Mouse (Mus musculus) testis, postnatal 14 days (tissue): ENCODE data around the gene Cttn.

ENCODE experiments used
- DNase-seq: peaks from one replicate; pipeline ENCODE4 v3.0.0; 2021; ENCODE audit warnings: low spot score

Cttn gene

DNA sequence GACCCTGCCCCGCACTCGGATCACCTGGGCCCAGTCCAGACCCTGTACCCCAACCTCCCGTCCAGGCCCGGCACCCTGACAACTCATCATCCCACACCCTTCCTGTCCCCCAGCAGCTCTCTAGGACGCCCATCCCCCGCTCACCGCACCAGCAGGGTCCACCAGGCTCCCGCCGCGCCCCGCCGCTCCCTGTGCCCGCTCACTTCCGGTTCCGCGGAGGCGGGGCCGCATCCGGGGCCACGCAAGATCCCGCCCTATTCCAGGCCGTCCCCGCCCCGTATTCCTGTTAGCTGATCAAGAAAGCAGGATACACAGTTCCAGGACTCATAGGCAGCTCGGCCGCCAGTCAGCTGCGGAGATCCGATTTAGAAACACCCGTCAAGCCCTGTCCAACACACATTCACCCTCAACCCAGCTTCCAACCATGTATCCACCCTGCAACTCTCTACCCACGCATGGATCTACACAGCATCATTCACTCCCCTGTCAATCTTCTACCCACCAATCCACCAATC lies at the start of gene Cttn:
Gene Cttn, minus strand, starts transcription at position 465 of the 515 bp plus-strand sequence.
- DNase-seq: peak; percentile 87

DNA sequence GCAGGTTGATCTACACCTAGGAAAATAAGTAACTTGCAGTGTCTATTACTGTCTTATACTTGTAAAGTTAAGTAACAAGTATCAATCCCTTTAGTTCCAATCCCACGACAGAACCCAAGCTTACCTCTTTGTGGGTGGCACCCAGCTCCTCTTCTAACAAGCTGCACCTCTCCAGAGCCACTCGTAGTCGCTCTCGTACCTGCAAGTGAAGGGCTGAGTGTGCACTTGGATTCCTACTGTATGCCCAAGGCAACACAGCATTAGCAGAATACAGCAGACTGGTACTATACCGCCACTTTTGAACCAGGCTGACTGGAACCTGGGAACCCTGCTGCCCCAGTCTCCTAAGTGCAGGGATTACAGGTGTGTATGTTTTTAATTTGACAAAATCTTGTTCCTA lies 49.0 kb upstream of the Cttn start:
- no peak for DNase-seq

DNA sequence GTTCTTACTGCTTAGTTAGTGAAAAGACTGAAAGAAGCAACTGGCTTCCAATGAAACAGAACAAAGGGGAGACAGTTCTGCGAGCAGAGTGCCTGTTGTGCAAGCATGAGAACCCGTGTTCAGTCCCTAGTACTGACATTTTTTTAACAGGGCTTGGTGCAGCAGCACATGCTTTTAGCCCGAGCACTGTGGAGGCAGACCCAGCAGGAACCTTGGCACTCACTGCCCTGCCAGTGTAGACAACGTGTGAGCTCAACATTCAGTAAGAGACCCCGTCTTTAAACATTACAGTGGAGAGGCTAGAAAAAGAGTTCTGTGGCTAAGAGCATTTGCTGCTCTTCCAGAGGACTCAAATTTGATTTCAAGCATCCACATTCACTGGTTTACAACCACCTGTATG lies 45.9 kb upstream of the Cttn start:
- DNase-seq: no peak

DNA sequence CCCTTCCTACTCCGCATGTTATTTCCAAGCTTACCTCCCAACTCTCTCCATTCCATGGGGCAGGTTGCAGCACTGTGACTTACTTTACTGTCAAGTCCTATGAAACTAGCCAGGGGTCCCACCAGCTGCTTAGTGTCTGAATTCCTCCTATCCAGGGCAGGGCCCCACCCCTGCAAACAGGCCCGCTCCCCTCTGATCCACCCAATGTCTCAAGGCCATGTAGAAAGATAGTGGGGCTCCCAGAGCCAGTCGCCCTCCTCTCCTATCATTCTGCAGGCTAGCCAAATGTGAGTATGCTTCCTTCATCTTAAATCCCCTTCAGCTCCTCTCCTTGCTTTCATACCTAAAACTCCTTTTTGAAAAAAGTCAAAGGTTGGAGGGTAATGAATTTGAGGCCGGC lies 38.3 kb upstream of the Cttn start:
- DNase-seq: no peak

DNA sequence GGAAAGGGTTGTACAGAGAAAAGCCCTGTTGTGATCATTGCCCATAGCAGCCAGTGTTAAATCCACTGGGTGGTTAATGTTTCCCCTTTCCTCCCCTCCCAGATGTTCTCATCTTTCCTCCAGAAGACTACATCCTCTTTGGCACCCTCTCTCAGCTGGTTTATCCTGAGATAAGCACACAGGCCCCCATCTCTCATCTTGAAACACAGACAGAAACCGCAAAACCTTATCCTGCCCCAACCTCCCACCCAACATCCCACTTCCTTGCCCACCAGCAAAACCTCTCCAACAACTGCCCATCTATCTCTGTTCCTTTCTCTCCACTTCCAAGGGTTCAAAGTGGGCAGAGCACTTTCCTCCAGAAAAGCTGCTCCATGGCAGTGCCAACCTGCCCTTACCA lies 36.0 kb upstream of the Cttn start:
- no peak for DNase-seq

DNA sequence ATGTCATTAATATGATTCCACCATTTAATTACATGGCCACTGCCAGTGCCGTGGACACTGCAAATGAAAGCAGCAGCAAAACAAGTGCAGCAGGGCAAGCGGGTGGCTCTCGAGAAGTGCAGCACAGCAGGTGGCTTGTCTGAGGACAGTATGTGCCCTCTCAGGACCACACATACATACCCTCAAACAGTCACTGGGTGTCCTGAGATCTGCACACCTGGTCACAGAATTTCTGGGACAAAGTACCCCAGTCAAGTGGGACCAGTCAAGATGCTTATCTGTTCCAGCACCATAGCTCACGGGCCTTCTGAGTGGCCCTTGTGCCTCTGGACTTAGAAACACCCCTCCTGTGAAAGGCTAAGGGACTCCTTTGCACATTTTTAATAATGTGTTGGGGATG lies 33.1 kb upstream of the Cttn start:
- no peak for DNase-seq

DNA sequence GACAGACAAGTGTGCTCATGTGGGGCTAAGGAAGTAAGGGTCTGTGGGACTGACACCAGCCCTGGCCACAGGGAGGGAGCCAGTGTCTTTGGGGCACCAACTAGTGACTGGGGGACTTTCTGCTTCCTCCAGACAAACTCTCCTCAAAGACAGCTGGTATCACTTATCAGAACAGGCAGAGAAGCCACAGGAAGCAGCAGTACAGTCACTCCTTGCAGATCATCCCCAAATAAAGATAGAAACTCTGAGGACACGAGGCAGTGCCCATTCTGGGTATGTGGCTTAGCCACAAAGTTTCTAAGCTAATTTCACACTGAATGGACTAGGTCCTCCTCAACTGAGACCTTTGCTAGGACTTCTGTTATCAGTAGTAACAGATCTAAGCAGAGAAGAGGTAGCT lies 22.1 kb upstream of the Cttn start:
- no peak for DNase-seq

DNA sequence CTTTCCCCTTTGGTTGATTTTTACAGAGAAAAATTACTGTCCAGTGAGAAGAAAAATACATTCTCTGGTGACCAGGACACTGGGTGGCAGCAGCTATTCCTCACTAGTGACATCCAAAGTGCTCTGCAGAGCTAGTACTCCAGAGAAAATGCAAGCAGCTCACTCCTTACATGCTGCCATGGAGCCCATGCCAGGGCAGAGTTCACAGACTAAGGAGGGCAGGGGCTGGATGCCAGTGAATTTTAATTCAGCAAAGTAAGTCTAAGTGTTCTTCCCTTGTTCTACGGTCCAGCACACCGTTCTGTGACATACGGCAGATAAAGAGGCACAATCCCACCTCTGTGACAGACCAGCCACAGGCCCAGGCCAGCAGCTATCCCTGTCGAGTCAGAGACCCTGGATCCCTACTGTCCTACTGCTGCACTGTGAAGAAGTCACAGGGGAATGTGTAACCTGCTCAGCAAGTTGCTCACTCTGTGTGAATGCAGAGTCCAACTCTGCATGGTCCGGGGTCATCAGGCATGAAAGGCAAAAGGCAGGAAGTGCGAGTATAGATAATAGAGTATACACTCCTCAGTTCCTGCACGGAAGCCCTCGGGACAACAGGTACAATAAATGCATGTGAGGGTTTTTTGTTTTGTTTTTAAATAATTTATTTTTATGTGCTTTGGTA lies 19.5 kb upstream of the Cttn start:
- no peak for DNase-seq

DNA sequence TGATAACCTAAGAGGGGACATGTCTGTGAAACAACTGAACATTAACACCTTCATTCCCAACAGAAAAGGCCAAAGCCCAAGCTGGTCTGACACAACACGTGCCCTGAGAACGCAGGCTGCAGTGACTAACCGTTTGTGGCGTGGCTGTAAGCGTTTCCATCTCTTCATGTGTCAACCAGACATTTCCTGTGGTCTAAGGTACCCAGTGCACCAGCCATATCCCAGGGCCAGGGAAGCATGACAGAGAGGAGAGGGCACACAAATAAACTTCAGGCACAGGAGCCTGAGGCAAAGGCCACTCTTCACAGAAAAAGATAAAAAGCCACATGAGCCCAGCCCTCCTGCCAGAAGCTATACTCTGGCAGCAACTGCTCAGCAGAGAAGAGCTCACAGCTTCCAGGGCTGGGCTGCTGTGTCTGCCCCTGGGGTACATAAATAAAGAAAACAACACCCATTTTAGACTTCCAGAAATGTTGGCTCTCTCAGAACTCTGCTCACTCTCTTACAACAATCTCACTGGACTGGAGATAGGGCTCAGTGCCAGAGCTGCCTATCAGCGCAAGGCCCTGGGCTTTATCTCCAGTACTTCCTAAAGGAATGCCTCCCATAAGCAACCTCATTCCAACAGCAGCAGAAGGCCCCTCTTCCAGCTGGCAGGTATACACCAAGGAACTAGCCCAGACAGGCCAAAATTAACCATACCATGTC lies 18.4 kb upstream of the Cttn start:
- peak; percentile 45 for DNase-seq

DNA sequence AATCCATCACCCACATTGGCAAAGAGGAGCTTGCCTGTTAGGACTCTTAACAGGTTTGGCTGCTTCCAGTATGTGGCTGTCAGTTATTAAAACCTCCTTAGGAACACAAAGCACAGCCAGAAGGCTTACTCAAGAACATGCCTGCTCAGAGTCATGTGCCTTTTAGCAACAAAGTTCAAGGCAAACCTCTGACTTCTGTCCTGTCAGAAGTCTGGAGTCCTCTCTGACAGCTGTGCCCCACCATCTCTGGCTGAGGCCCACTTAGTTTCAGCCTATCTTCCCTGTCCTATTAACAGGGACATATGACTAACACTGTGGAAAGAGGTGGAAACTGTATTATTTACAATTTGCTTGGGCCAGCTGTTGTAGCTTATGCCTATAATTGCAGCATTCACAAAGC lies 9.5 kb upstream of the Cttn start:
- no peak for DNase-seq

DNA sequence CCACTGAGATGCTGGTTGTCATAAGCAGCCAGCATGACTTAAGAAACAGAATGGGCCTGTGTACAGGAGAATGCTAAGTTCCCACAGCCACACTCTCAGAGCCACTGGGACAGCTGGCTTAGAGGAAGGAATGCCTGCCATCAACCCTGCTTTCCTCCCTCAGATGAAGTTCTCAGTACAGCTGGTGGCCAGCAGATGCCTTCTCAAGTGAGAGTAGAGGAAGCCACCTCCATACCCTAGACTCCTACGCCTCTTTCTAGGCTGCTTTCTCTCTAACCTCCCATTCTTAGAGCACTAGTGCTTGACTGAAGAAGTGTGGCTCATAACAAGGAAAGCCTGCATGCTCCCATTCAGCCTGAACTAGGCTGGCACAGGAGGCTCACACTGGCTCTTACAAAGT lies 8.8 kb upstream of the Cttn start:
- no peak for DNase-seq

DNA sequence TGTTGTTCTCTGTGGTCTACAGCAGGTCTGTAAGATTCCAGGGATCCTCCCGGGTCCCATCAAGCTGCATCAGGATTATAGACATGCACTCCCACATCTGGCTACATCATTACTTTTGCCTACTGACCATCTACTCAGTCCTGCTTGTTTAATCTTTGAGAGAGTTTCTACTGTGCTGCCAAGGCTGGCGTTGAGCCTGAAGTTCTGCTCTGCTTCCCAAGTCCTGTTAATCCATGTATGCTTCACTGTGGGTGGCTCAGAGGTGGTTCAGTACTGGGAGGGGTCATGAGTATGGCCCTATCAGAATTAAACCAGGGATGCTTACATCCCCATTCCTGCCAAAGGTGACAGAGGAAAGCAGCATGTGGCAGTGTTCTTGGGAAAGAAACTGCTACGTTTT lies 4.9 kb upstream of the Cttn start:
- no peak for DNase-seq

DNA sequence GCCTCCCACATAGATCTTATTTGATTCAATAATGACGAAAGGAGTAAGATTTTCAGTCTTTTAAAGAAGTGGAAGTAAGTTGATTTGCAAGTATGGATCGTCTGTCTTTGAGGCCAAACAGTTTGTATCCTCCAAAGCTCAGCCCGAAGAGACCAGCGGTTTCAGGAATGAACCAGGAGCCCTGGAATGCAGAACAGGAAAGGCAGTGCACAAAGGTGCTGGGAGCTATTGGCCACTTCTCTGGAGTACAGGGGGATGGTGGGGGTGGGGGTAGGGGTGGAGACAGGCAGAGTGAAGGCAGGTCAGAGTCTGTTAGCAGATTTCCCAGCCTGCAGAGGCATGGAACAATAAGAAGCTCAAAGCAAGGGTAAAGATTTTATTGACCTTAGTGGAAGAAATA lies 2.7 kb upstream of the Cttn start:
- DNase-seq: no peak

DNA sequence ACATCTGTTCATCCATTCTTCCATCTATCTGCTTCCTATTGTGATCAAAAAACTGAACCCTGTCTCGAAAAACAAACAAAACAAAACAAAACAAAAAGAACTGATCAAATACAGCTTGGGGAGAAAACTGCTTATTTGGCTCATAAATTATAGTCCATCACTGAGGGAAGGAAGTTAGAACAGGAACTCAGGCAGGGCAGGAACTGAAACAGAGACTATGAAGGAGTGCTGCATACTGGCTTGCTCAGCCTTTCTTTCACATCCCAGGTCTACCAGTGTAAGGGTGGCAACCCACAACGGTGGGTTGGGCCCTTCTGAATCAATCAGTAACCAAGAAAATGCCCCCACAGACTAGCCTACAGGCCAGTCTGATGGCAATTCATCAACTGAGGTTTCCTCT lies 294 bp upstream of the Cttn start:
- DNase-seq: no peak

DNA sequence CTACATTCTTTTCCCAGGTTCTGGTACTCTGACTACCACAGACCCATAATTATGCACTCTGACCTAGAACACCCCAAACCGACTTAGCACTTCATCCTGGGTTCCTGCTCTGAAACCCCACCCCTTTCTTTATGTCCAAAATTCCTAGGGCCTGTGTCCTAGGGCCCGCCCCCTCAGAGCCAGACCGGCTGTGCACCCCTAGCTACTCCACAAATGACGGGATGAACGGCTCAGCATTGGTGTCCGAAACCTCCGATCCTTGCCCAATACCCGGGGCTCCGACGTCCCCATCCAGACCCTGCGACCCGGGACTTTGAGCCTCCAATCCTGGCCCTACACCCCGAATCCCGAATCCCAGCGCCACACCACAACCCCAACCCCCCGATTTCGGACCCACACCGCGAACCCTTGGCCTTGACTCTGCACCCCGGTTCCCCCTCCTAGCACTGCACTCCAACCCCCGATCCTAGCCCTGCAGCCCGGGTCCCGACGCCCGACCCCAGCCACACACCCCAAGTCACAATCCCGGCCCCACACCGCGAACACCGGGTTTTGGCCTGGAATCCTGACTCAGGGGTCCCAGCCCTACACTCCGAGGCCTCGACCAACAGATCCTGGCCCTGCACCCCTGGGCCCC lies 783 bp downstream of the Cttn start:
- no peak for DNase-seq

DNA sequence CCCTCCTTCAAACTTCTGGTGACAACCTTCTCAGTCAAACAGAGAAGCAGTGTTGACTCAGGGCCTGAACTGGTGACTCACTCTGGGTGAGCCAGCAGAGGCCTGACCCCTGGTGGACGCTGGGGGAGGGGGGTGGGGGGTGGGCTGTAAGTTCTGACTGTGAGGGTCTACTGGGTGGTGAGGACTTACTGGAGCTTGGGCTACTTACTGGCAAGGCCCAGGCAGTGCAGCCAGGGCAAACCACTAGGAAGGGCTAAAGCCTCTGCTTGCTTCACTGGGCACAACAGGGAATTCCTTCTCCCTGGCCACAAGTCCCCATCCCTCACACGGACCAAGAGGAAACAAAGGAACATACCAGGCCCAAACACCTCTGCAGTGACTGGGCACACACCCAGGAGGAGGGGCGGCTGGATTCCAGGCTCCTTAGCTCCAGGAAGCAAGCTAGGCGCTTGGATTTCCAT lies 1.6 kb downstream of the Cttn start:
- DNase-seq: no peak

DNA sequence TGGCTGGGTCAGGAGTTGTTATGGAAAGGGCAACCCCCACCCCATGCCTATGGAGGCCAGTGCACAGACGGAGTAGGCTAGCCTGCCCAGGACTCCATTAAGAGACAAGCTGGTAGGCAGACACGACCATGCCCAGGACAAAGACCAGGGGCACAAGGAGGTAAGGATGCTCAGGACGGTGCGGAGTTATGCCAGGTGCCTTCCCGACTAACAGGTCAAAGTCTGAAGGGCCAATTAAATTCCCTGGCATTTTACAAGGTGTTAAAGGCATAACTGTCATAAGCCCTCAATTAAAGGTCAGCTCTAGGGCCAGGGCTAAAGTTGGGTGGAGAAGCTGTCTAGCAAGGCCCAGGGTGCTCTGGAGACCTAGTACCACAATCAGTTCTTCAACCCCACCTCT lies 2.1 kb downstream of the Cttn start:
- no peak for DNase-seq

DNA sequence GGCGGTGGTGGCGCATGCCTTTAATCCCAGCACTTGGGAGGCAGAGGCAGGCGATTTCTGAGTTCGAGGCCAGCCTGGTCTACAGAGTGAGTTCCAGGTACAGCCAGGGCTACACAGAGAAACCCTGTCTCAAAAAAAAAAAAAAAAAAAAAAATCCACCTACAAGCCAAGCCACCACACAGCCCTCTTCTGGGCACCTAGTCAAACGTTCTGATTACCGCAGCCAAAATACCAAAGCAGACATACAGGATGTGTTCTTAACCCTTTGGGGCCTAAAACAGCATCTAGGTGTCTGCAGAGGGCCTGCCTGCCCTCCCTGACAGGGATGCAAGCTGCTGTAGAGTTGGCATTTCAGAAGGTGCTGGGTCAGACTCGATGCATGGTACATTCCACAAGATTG lies 8.2 kb downstream of the Cttn start:
- DNase-seq: no peak

DNA sequence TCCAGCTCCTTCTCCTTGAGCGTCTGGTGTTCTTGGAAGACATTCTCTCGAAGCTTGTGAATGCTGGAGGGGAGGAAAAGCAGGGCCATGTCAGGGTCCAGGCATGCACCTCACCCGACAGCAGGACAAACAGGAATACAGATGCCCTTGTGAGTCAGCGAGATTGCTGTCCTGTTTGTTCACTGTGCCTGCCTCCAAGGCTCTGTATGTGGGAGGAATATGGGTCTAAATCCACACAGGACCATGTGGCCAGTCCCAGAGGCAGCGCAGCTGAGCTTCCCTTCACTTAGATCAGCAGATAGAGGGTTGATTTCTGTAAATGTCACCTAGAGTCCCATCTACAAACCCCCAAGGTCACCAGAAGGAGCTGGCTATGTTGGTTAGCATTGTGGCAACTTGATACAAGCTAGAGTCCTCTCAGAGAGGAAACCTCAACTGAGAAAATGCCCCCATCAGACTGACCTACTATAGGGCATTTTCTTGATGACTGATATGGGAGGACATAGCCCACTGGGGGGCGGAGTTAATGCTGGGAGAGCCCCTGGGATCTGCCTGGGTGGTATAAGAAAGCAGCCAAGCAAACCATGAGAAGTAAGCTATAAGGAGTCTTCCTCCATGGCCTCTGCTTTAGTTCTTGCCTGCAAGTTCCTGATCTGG lies 9.4 kb downstream of the Cttn start:
- no peak for DNase-seq

DNA sequence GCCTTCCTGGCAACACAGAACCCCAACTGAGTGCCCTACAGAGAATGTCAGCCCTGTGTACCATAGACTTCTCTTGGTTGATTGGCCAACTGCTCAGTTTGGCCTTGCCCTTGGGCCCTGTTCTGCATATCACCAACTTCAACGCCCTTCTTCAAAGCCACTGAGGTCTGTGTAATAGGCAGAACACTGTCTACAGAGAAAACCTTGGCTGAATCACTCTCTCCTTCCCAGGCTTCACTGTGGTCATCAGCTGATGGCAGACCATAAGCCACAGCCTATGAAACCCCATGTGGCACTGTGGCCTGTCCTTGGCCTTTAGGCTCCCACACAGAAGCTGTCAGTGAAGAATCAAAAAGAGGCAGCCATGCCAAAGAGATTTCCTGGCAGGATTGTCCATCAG lies 11.9 kb downstream of the Cttn start:
- no peak for DNase-seq

DNA sequence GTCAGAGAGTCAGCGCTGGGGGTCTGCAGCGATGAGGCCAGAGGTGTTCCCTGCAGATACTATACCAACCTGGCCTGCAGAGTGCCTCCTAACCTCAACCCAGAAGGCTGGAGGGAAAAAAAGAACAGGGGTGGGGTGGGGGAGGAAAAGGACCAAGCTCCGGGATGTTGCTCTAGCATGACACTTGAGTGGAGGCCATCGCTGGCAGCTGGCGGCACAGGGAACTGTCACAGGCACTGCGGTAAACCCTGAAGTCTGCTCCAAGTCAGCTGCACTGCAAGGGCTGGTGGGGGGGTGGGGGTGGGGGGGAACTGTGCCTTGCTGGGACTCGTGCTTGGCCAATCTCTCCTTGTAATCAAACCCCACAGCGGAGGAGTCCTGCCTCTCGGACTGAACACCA lies 20.1 kb downstream of the Cttn start:
- no peak for DNase-seq

DNA sequence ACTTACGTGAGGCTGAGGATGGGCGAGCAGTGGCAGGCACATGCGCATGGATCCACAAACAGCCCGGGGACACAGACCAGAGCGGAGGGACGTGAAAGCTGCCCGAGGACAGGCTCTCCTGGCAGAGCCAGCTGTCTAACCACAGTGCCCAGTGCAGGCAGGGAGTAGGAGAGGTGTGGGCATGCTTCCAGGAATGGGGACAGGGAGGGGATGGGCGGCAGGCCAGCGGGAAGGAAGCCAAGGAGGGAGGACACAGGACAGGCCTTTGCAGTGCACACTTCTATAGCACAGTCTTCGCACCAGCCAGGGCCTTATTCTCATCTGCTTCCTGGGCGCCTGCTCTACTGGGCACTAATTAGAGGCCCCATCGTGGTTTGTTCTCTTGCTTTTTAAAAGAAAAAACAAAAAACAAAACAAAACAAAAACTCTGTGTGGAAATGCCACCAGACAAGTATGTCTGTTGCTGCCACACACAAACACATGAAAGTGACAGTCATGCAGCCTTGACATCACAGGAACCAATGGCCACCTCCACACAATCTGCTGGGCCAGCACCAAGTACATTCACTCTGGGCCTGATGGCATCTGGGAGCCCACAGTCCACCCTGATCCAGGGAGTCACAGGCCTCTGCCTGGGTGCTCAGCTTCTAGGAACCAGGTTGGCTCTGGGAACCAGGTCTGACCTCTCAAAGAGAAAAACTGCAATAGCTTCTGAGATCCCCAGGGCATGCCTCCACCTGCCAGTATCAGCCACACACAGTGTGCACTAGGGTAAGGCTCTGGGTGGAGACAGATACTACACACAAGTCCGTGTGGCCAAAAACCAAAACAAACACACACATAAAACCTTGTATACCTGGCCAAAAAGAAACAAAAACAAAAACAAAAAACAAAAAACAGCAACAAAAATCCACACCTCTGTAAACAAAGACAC lies 20.9 kb downstream of the Cttn start:
- peak; percentile 85 for DNase-seq
